Mouse (Mus musculus) embryonic fibroblast, embryonic 13.5 days (primary cell): Measurements from ENCODE around the gene Mapk9. TPM values are rescaled to one million over a fixed set of nuclear protein-coding genes. Genes with fewer than 3 reads are reported as not detected.

Experiments used
- H3K27ac ChIP-seq: 2 replicates; pipeline ENCODE4 v1.5.1; 2012; ENCODE audit warnings: low read length, control low read depth, inconsistent platforms; ENCODE audit not compliant: insufficient read depth
- H3K4me1 ChIP-seq: 2 replicates; pipeline ENCODE4 v1.6.1; 2011; ENCODE audit warnings: low read length; ENCODE audit not compliant: control insufficient read depth, insufficient read depth
- H3K4me3 ChIP-seq: 2 replicates; pipeline ENCODE4 v1.5.1; 2011; ENCODE audit warnings: mild to moderate bottlenecking, control low read depth, low read length; ENCODE audit not compliant: insufficient read depth
- CTCF ChIP-seq: IDR thresholded peaks from 2 replicates; pipeline ENCODE4 v1.5.1; 2011; ENCODE audit warnings: mild to moderate bottlenecking, control low read depth, low read length, moderate library complexity, borderline replicate concordance; ENCODE audit not compliant: insufficient read depth
- POLR2A ChIP-seq: IDR thresholded peaks from 2 replicates; pipeline ENCODE4 v1.6.1; 2011; ENCODE audit warnings: low read depth, mild to moderate bottlenecking, control low read depth, low read length, moderate library complexity
- polyA plus RNA-seq: library from polyadenylated mRNA; stranded (reverse); fragments of >200 nt; gene quantifications from 2 replicates; pipeline ENCODE4 v1.2.4, GENCODE M21; 2011; ENCODE audit warnings: low read depth; ENCODE audit not compliant: missing spikeins, insufficient read length

Gene Mapk9
- polyA plus RNA-seq, 1 experiment = 68.5 TPM

DNA sequence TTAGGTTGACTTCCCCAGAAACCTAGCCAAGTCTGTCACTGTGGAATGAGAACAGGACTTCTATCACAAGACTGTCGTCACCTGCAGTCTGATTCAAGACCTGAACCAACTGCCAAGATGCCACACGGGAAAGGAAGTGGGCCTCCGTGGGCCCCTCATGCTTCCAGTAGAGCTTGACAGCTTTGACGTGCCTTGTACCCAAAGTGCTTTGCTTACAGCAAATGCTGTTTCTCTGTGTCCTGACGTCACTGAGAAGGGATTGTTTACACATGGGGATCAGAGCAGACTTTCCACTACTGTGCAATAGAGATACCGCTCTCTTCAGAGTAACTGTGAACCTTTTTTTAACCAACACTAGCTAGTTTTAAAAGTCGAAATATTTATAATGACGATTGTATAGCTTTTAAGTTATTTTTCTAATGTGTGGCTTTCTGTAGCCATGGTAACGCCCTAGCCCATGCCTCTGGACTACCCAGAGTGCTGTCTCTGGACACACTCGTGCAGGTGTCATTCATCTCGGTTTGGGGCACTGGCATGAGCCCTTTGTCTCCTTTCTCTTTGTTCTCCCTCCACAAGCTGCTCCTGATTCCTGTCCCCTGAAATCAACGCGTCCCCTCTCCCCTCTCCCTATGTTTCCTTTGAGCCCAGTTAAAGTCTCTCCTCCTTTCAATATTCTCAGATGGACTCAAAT is 8.7 kb upstream of the Mapk9 start:
- H3K4me3 ChIP-seq = no peak overlapping the region
- H3K27ac ChIP-seq = no peak overlapping the region
- H3K4me1 ChIP-seq = no peaks in the 10 kb centered on the region
- TF ChIP-seq CTCF (no peak), POLR2A (no peak)

DNA sequence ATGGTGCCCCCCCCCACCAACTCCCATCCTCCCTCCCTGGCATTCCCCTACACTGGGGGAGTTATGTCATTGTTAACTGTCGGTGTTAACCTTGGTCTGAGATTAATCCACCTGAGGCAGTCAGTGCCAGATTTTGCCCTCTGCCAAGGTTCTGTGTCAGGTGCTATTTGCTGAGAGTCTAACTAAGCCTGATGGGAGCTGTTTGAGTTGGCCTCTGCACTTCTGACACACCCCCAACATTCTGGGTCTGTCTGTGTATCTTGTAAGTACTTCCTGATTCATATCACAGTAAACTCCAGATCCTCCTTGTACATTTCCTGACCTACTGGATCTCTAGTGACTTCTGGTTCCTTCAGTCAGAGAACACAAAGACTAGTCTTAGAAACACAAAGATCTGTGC is 5.9 kb upstream of the Mapk9 start:
- H3K4me1 ChIP-seq = no peaks in the 10 kb centered on the region
- no peak overlapping the region for H3K27ac ChIP-seq
- TF ChIP-seq CTCF = no peak
- TF ChIP-seq POLR2A = no peak
- no peak overlapping the region for H3K4me3 ChIP-seq

DNA sequence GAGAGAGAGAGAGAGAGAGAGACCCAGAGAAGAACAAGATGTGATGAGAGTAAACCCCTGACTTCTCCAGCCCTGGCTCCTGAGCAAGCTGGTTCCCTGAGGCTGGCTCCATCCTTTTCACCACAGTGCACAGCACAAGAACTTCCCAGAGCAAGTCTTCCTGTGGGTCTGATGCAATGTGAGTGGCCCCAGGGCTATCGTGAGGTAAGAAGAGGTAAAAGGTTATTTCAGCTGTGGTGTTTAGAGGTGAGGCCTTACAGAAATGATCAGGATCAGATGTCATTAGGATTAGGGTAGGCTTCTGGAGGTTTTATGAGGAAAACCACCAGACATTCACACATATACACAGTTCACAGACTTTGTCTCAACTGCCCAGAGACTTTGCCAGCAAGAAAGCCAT is 4.7 kb upstream of the Mapk9 start:
- TF ChIP-seq CTCF (no peak), POLR2A (no peak)
- H3K4me1 ChIP-seq = no peaks in the 10 kb centered on the region
- H3K27ac ChIP-seq = no peak overlapping the region
- H3K4me3 ChIP-seq = no peak overlapping the region

DNA sequence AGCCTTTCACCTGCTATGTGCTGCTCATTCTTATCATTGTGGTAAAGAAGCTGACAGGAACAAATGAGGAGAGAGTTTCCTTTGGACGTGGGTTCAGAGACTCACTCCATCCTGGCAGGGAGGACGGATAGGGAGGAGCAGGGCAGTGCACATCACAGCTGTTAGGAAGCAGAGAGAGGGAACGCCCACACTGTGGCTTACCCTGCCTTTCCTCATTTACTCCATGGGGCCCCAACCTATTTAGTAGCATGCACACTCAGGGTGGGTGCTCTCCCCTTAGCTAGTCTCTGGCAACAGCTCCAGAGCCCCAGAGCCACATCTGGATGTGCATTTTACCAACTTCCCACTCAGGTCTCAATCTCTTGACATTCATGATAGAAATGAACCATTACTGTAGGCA is 3.8 kb upstream of the Mapk9 start:
- TF ChIP-seq POLR2A (no peak), CTCF (no peak)
- Histone ChIP-seq H3K27ac (no peak overlapping the region), H3K4me1 (no peaks in the 10 kb centered on the region), H3K4me3 (no peak overlapping the region)

DNA sequence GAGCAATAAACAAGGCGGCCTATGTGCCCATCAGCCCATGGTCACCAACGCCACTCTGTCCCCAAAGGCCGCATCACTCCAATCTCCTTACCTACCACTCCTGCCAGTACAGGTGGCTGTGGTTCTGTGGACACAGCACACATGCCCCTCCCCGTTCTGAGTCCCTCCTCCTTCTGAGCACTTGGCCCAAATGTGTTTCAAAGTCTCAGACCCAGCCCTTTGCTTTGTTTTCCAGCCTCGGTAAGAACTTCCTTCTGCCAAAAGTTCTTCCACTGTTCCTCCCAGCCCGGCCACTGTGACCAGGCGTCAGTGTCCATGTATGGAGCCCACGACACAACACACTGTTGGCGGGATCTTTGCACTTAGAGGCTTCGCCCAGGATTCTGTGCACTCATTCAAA is 2.2 kb upstream of the Mapk9 start:
- H3K27ac ChIP-seq = no peak overlapping the region
- TF ChIP-seq POLR2A (no peak), CTCF (no peak)
- H3K4me1 ChIP-seq = no peaks in the 10 kb centered on the region
- H3K4me3 ChIP-seq = no peak overlapping the region

DNA sequence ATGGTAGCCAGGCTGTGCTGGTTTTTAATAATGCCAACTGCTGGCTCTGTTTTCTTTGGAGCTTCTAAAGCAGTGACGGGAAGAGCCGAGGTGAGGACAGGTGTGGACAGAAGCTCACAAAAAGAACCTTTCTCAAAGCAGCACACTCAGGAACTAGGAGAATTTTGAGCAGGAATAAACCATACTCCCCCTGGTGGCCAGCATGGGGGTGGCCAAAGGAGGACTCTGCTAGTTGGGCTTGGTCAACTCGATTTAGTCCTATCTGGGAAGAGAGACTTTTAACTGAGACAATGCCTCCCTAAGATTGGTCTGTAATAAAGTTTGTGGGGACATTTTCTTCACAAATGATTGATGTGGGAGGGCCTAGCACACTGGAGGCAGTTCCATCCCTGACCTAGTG is 1.6 kb upstream of the Mapk9 start:
- Histone ChIP-seq H3K27ac (no peak overlapping the region), H3K4me1 (no peaks in the 10 kb centered on the region), H3K4me3 (no peak overlapping the region)
- TF ChIP-seq CTCF (no peak), POLR2A (no peak)

DNA sequence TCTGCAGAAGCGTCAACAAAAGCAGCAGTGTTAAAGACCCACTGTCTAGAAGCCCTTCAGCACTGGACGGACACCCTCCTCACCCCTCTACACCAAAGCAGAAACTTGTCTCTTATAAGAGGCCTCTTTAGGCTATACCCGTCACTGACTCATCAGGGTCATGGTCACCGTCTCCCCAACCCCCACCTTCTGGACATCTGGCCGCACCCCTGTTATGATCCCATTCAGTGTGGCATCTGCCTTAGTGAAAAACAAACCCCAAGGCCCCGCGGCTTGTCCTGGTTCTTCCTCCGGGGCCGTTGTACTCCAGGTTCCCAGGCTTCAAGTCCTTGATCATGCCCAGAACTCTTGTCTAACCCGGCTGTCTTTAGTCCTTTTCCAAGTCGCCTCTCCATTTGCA is 593 bp upstream of the Mapk9 start:
- no peak overlapping the region for H3K27ac ChIP-seq
- H3K4me1 ChIP-seq = no peaks in the 10 kb centered on the region
- no peak for TF ChIP-seq POLR2A
- TF ChIP-seq CTCF = no peak
- H3K4me3 ChIP-seq = peak overlapping the region; percentile 37

DNA sequence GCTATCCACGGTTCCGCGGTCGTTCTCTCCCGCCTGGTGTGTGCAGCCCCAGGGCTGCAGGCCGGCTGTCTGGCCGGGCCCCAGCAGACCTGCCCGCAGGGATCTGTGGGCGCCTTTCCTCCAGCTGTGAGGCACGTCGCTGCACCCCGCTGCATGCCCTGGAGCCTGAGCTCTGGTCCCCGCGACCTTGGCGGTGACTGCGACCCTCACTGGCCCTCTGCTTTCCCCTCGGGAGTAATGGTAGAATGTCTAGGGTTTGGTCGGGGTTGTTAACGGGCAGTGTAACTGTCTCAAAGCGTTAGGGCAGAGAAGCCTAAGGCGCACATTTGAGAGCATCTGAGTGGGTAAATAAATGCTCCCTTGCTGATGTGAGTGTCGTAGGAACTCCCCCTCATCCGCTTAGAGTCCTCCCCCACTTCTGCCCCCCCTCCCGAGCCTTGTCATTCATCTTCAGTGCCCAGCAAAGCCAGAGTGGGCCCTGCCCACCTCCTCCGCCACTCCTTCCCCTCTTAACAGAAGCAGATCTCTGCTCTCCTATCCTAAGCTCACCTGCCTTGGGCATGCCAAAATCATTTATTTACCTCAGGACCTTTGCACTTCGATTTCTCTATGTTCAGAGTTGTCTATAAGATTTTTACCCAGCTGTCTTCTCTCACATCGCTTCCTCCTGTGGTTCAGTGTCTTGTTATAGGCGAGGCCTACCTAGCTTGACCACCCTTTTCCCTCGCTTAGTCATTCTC is 690 bp downstream of the Mapk9 start:
- Histone ChIP-seq H3K27ac (no peak overlapping the region; the same call in 1 of the 2 replicates), H3K4me3 (peak overlapping the region; percentile 95), H3K4me1 (no peaks in the 10 kb centered on the region)
- TF ChIP-seq POLR2A = no peak

DNA sequence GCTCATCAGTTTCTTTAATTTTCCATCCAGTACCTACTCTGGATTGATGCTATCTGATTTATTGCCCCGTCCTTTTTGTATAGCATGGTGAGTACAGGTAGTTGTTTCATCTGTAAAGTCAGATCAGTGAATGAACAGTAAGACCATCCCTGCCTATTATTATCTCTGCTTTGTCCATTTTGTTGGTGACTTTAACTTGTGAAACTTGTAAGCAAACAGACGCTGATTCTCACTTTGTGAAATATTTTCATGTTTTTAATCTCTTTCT is 1.2 kb downstream of the Mapk9 start:
- Histone ChIP-seq H3K27ac (no peak overlapping the region), H3K4me1 (no peaks in the 10 kb centered on the region), H3K4me3 (peak overlapping the region; percentile 95)
- TF ChIP-seq CTCF = no peak
- no peak for TF ChIP-seq POLR2A

DNA sequence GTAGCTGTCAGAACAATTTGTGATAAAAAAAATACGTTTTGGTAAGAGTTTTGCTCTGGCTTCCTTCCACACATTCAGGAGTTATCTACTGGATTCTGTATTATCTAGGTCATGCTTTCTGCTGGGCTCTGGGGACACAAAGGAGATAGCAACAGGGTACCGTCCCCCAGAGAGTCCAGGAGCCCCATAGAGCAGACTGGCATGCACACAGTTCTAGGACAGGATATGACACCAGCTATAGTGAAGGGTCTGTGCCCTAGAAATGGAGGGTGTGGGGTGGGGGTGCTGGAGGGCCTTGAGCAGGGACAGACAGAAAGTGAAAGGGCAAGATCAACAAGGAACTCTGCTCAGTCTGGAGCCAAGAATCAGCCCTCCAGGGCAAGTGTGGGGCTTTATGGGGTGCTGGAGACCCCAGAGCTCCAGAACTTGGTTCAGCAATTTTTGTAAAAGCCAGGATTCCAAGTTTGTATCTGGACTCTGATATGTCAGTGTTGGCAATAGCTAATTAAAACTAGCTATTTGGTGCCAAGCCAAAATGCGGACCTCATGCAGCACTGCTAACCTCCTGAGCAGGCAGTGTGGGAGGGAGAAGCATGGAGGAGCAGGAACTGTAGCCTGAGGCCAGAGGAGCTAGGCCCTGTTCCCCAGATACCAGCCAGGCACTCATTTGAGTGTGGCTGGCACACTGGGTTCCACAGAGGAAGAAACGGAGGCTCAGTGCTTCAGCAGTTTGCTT is 1.7 kb downstream of the Mapk9 start:
- Histone ChIP-seq H3K27ac (no peak overlapping the region), H3K4me3 (peak overlapping the region; percentile 14), H3K4me1 (no peaks in the 10 kb centered on the region)
- TF ChIP-seq CTCF = no peak
- no peak for TF ChIP-seq POLR2A
